Mouse (Mus musculus): ENCODE data around the gene Gm11011.
"Not testable (repeated sequence)": the region's sequence is repeated elsewhere in the genome, so short reads cannot be mapped to it uniquely, and the experiment has no call there.

Gene Gm11011

GRCm38 (mm10) chr2:169587645-169588044 lies at the start of gene Gm11011:
TSS of gene Gm11011 (minus strand) at chr2:169587745.
- in situ Hi-C loops (cut with MboI): not testable (repeated sequence)

GRCm38 (mm10) chr2:169636414-169636813 lies 48.9 kb upstream of the Gm11011 start:
- in situ Hi-C loops (cut with MboI): no loop called here

GRCm38 (mm10) chr2:169635428-169635827 lies 47.9 kb upstream of the Gm11011 start:
- in situ Hi-C loops (cut with MboI): no loop called here

GRCm38 (mm10) chr2:169634619-169635382 lies 47.3 kb upstream of the Gm11011 start:
- in situ Hi-C loops (cut with MboI): no loop called here

GRCm38 (mm10) chr2:169633491-169634289 lies 46.1 kb upstream of the Gm11011 start:
- in situ Hi-C loops (cut with MboI): no loop called here

- in situ Hi-C loops (cut with MboI): no loop called here
Measured at GRCm38 (mm10) chr2:169632338-169633151, 45.0 kb upstream of the Gm11011 start, which contains the start of gene Tshz2. TSS of gene Tshz2 (plus strand) at chr2:169633013.

GRCm38 (mm10) chr2:169630070-169630469 lies 42.5 kb upstream of the Gm11011 start:
- in situ Hi-C loops (cut with MboI): no loop called here

GRCm38 (mm10) chr2:169621201-169621710 lies 33.7 kb upstream of the Gm11011 start:
- in situ Hi-C loops (cut with MboI): no loop called here

GRCm38 (mm10) chr2:169615998-169616397 lies 28.5 kb upstream of the Gm11011 start:
- in situ Hi-C loops (cut with MboI): no loop called here

- in situ Hi-C loops (cut with MboI): no loop called here
Measured at GRCm38 (mm10) chr2:169614683-169615082, 27.1 kb upstream of the Gm11011 start.

- in situ Hi-C loops (cut with MboI): no loop called here
Measured at GRCm38 (mm10) chr2:169611557-169611956, 24.0 kb upstream of the Gm11011 start.

GRCm38 (mm10) chr2:169610882-169611281 lies 23.3 kb upstream of the Gm11011 start:
- in situ Hi-C loops (cut with MboI): no loop called here

- in situ Hi-C loops (cut with MboI): no loop called here
Measured at GRCm38 (mm10) chr2:169609956-169610355, 22.4 kb upstream of the Gm11011 start.

GRCm38 (mm10) chr2:169607787-169608186 lies 20.2 kb upstream of the Gm11011 start:
- in situ Hi-C loops (cut with MboI): no loop called here

GRCm38 (mm10) chr2:169606901-169607678 lies 19.5 kb upstream of the Gm11011 start:
- in situ Hi-C loops (cut with MboI): no loop called here

GRCm38 (mm10) chr2:169600163-169600562 lies 12.6 kb upstream of the Gm11011 start:
- in situ Hi-C loops (cut with MboI): no loop called here

- in situ Hi-C loops (cut with MboI): no loop called here
Measured at GRCm38 (mm10) chr2:169599591-169599990, 12.0 kb upstream of the Gm11011 start.

GRCm38 (mm10) chr2:169597971-169598370 lies 10.4 kb upstream of the Gm11011 start:
- in situ Hi-C loops (cut with MboI): no loop called here

GRCm38 (mm10) chr2:169597357-169597756 lies 9.8 kb upstream of the Gm11011 start:
- in situ Hi-C loops (cut with MboI): no loop called here

- in situ Hi-C loops (cut with MboI): no loop called here
Measured at GRCm38 (mm10) chr2:169593742-169594141, 6.2 kb upstream of the Gm11011 start.

- in situ Hi-C loops (cut with MboI): no loop called here
Measured at GRCm38 (mm10) chr2:169590412-169590811, 2.9 kb upstream of the Gm11011 start.
